Mouse (Mus musculus) neural tube, embryonic 14.5 days (tissue): ENCODE results near the gene Slc35c1. TPM values are rescaled to one million over a fixed set of nuclear protein-coding genes. Genes with fewer than 3 reads are reported as not detected.
A peak's percentile ranks its signal among the peaks of the same experiment; 100 is the strongest.

ENCODE experiments used
- ATAC-seq: fragments of 200-750 bp; cut with Nextera tagmentation; 2 replicates; pipeline ENCODE4 v1.8.0; 2017; ENCODE audit warnings: low read depth, mild to moderate bottlenecking, moderate TSS enrichment, moderate library complexity
- H3K27ac ChIP-seq: fragments of 300-500 bp; sonication (generic); 2 replicates; pipeline ENCODE4 v1.5.1; 2014; ENCODE audit warnings: low read depth, mild to moderate bottlenecking, control low read depth, low read length, moderate library complexity, mixed read lengths
- H3K27me3 ChIP-seq: fragments of 300-500 bp; sonication (generic); 2 replicates; pipeline ENCODE4 v1.6.1; 2014; ENCODE audit warnings: low read length; ENCODE audit not compliant: control insufficient read depth, insufficient read depth
- H3K36me3 ChIP-seq: fragments of 300-500 bp; sonication (generic); 2 replicates; pipeline ENCODE4 v1.6.1; 2014; ENCODE audit warnings: low read length, mixed read lengths; ENCODE audit not compliant: control insufficient read depth, insufficient read depth
- H3K4me1 ChIP-seq: fragments of 300-500 bp; sonication (generic); 2 replicates; pipeline ENCODE4 v1.6.1; 2014; ENCODE audit warnings: low read length; ENCODE audit not compliant: control insufficient read depth, insufficient read depth
- H3K4me2 ChIP-seq: fragments of 300-500 bp; sonication (generic); 2 replicates; pipeline ENCODE4 v1.6.1; 2014; ENCODE audit warnings: mild to moderate bottlenecking, low read depth, low read length, control low read depth
- H3K4me3 ChIP-seq: fragments of 300-500 bp; sonication (generic); 2 replicates; pipeline ENCODE4 v1.5.1; 2014; ENCODE audit warnings: low read depth, low read length, control low read depth, mixed read lengths
- H3K9ac ChIP-seq: fragments of 300-500 bp; sonication (generic); replicated peaks from 2 replicates; pipeline ENCODE4 v1.6.1; 2014; ENCODE audit warnings: low read depth, mild to moderate bottlenecking, control low read depth, low read length, mixed read lengths
- H3K9me3 ChIP-seq: fragments of 300-500 bp; sonication (generic); 2 replicates; pipeline ENCODE4 v1.6.1; 2016; ENCODE audit warnings: low read length; ENCODE audit not compliant: control insufficient read depth
- WGBS: fragments of 180-500 bp; shearing (Covaris S2); extraction: QIAGEN DNeasy Blood & Tissue Kit; methylation state at CpG from one replicate; pipeline ENCODE4 v1.1.7; 2014; 5-methylcytosine and 5-hydroxymethylcytosine counted together
- polyA plus RNA-seq: library from polyadenylated mRNA; unstranded; fragments of >200 nt; fragmentation: Nextera tagmentation; extraction: Ambion mirVana; gene quantifications from 2 replicates; pipeline ENCODE4 v1.2.1, GENCODE M21; 2014

Slc35c1 gene
- polyA plus RNA-seq, 1 experiment from 2014 or later = 15.5 TPM

DNA sequence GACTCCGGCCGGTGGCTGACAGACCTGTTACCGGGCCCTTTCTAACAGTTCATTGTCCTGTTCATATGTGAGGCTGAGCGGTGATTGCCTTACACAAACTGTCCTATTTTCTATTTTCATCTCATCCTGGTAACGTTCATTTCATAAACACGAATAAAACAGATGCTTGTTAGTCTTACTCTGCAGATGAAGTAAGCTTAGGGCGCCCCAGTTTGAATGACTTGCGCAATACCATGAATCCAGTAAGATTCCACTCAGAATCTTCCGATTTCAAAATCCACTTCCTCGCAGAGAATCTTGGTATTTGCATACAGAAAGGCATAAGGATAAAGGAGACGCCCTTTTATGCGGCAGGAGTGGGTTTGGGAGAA, 26.0 kb downstream of the Slc35c1 start:
- Histone ChIP-seq H3K9me3 (no peaks in the 10 kb centered on the region), H3K4me2 (peak overlapping the region; percentile 93), H3K9ac (peak overlapping the region; percentile 79), H3K27me3 (no peaks in the 10 kb centered on the region), H3K4me1 (peaks cover 32% of the 10 kb centered on the region), H3K36me3 (no peaks in the 10 kb centered on the region), H3K4me3 (peak overlapping the region; percentile 87), H3K27ac (peak overlapping the region; percentile 64)
- 8% methylated on average over 12 of the region's 12 CpGs for WGBS
- no peak for ATAC-seq

DNA sequence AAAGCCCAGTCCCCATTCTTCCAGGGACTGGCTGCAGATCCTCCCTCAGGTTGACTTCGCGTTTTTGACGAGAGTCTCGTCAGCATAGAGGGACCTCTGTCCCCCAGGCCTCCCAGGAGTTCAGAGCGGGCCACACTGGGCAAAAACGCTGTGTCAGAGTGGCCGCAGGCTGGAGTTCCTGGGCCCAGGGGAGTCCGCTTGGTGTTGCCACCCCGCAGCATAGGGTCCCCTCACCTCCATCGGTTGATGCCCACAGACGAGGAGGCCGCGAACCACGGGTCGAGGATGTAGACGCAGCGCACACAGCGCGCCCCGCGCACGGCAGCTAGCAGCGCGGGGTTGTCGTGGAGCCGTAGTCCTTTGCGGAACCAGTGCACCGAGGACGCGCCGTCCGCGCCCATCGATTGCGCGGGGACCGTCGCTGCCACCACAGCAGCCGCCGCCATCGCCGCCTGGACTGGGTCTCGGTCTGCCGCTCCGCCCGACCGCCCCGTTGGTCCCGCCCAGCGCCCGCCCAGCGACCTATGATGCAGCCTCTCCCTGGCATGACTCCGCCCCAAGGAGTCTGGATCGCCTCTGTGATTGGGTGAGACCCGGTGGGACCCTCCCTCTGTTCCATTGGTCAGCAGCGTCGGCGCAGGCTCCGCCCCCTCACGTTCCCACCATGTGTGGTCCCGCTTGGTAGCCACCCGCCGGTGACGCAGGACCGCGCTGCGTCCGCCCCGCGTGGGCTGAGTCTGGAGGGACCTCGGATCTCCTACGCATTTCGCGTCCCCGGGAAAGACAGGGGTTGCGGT, 26.6 kb downstream of the Slc35c1 start, which contains the start of gene Cry2:
Cry2 (minus strand) TSS at position 466 of the 797 bp plus-strand sequence.
- Histone ChIP-seq H3K36me3 (no peaks in the 10 kb centered on the region), H3K4me1 (peaks cover 32% of the 10 kb centered on the region), H3K4me2 (peak within 1 kb of the TSS; percentile 93), H3K27ac (peak within 1 kb of the TSS; percentile 64), H3K9ac (peak within 1 kb of the TSS; percentile 79), H3K27me3 (no peaks in the 10 kb centered on the region), H3K4me3 (peak within 1 kb of the TSS; percentile 87), H3K9me3 (no peaks in the 10 kb centered on the region)
- ATAC-seq = peak; percentile 97
- under 1% methylated on average over 70 of the region's 76 CpGs for WGBS

DNA sequence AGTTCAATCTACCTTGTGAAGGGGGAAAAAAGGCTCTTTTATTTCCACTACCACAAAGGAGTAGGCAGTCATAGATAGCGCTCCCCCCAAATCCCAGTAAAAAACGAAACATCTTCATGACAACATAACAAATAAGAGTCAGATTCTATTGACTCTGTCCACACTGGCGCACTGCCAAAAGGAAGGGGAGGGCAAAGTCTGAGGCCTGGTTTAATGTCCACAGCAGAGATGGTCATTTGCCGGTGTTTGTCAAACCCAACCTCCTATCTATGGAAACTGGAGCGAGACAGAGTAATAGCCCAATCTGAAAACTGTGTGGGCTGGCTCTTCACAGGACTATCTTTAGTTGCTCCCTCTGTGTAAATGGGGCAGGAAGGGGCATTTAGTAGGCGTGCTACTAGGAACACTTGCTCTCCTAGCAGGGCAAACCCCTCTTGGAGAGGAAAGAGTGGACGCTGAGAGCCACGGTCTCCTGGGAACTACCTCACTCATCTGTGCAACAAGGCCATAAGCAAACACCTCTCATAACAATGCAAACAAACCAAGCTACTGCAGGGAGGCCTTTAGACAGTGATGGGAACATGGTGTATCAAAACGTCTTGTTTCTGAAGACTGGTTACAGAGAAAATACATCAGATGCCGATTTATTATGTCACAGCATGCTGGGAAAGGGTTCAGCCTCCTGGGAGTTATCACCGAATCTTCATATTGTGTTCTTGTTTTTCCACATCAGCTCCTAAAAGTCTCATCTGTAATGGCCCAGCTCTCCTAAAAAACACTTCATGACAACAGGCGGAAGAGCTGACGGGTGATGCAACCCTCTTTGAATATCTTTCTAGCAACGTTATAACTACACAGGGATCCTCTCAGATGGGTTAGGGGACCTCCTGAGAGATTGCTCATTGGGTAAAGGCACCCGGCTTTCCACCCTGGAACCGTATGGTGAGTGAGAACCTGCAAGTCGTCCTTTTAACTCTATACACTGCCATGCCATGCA, 27.7 kb downstream of the Slc35c1 start:
- no peak for ATAC-seq
- Histone ChIP-seq H3K27ac (peak overlapping the region; percentile 82), H3K27me3 (no peaks in the 10 kb centered on the region), H3K4me2 (peak overlapping the region; percentile 93), H3K9me3 (no peaks in the 10 kb centered on the region), H3K4me1 (peaks cover 41% of the 10 kb centered on the region), H3K36me3 (no peaks in the 10 kb centered on the region), H3K9ac (peak overlapping the region; percentile 79), H3K4me3 (peak overlapping the region; percentile 87)
- 33% methylated on average over 17 of the region's 17 CpGs for WGBS

DNA sequence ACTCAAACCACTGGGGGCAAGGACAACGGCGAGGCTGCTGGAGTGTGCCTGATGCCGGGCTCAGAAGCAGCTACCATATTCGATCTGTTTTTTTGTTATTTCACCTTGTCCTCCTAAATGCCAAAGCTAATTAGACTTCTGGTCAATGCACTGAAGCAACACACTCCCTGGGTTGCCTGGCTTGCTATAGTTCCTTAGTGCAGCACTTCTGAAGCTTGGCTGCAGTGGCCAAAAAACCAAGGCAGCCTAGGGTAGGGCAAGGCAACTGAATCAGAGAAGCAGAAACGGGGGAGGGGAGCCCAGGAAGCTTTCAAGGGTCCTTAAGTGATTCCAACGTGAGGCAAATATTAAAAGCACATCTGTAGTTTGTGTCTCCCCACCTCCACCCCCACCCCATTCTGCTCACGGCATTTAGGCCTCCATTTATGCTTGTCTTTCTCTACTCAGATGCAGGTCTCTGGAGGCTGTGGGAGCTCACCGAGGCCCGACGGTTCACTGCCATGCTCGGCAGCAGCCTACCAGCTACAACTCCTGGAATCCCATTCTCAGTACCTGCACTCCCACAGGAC, 28.6 kb downstream of the Slc35c1 start:
- Histone ChIP-seq H3K4me2 (peak overlapping the region; percentile 93), H3K9me3 (no peaks in the 10 kb centered on the region), H3K4me3 (peak overlapping the region; percentile 87), H3K4me1 (peaks cover 41% of the 10 kb centered on the region), H3K36me3 (no peaks in the 10 kb centered on the region), H3K27me3 (no peaks in the 10 kb centered on the region), H3K9ac (peak overlapping the region; percentile 79), H3K27ac (peak overlapping the region; percentile 82)
- WGBS = 23% methylated on average over 11 of the region's 11 CpGs
- ATAC-seq = no peak

DNA sequence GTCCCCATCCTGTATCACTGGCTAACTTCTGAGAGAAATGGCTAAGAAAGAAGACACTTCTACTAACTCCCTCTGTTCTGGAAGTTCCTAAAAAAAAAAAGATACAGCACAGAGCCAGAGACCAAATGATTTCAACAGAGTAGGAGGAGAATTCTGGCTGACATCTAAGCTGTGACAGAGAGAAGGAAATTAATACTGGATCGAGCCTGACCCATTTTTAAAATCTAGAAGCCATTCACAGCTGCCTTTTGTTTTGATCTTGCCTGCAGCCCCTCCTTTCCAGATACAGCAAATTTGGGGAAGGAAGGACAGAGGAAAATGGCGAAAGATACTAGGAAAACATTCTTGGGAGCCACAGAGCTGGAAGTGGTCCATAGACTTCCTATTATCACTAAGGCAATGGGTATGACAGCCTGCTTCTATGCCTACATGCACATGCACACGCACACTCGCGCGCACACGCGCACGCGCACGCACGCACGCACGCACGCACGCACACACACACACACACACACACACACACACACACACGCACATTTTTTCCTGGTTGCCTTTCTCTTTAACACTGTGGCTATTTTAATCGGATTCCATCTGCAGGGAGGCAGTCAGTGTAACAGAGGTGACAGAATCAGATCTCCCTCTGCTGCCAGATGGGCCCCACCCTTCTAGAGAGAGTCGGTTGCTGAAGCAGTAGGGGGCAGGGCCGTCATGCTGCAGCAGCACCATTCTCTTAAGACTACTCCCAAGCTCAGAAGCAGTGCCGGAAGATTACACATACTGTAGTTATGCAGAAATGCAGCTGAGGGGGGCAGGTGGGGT, 29.4 kb downstream of the Slc35c1 start:
- Histone ChIP-seq H3K9me3 (no peaks in the 10 kb centered on the region), H3K4me3 (peak overlapping the region; percentile 87), H3K36me3 (no peaks in the 10 kb centered on the region), H3K4me2 (peak overlapping the region; percentile 93), H3K27ac (peak overlapping the region; percentile 82), H3K9ac (peak overlapping the region; percentile 79), H3K27me3 (no peaks in the 10 kb centered on the region), H3K4me1 (peaks cover 44% of the 10 kb centered on the region)
- ATAC-seq = peak; percentile 15; the same call in 1 of the 2 replicates
- 66% methylated on average over 20 of the region's 21 CpGs for WGBS

DNA sequence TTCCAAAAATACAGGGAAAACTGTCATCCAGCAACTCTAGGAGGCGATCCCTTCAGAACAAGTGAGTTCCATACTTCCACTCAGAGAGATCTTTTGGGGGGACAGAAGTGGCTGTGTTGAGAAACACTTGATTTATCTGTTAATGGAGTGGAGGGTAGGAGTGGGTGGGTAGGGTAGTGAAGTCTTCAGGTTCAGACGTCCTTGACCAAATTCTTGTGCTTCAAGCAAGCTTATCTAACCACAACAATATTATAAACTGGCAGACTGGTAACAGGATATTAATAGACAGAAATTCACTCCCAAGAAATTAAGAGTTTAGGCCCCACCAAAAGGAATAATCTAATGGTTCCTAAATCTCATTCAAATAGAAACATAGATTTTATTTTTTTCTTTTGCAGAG, 30.2 kb downstream of the Slc35c1 start:
- no peak overlapping the region for H3K4me3 ChIP-seq
- H3K27me3 ChIP-seq = no peaks in the 10 kb centered on the region
- WGBS = 90% methylated on average over 2 of the region's 2 CpGs
- 0 out of 2 replicates have a peak overlapping the region, but pooled peaks have one; percentile 16 for H3K9ac ChIP-seq
- H3K9me3 ChIP-seq = no peaks in the 10 kb centered on the region
- peaks cover 44% of the 10 kb centered on the region for H3K4me1 ChIP-seq
- no peaks in the 10 kb centered on the region for H3K36me3 ChIP-seq
- ATAC-seq = no peak
- H3K4me2 ChIP-seq = 0 out of 2 replicates have a peak overlapping the region, but pooled peaks have one; percentile 93
- no peak overlapping the region for H3K27ac ChIP-seq

DNA sequence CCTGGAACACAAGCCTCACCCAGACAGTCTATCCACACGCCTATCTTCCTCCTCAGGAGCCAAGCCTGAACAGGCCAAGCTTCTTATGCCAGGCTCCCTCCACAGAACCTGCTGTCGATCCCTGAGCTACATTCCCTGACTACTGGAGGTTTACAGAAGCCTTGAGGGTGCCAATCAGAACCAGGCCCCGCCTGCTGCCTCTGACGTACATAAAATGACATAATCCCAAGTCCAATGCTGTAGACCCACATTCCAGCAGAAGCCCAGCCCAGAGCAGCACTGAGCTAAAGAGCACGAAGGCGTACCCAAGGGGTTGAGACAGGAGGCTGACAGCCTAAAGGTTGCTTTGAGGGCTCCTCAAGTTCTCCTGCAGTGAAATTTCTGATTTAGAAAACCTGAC, 32.5 kb downstream of the Slc35c1 start:
- Histone ChIP-seq H3K4me2 (no peak overlapping the region), H3K4me1 (peaks cover 46% of the 10 kb centered on the region), H3K9me3 (no peaks in the 10 kb centered on the region), H3K4me3 (no peak overlapping the region), H3K9ac (no peak overlapping the region), H3K36me3 (peaks cover 10% of the 10 kb centered on the region; the same call in 1 of the 2 replicates), H3K27me3 (no peaks in the 10 kb centered on the region), H3K27ac (no peak overlapping the region)
- WGBS = 68% methylated on average over 6 of the region's 6 CpGs
- no peak for ATAC-seq

DNA sequence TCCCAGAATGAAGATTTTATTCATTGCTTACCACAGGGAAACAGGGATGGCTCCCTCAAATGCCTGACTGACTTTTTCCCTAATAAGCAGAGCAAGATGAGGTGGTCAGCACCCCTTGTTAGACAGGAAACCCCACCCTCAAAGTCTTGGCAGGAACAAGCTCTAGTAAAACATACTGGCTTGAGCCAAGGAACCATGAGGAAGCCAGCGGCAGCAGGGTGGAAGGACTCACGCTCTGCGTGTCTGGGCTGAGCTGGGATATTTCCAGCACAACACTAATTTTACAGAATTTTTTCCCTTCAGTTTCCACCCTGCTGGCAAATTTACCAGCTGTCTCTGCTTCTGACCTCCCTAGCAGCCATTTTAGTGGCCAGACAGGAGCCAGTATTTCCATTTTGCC, 33.9 kb downstream of the Slc35c1 start:
- Histone ChIP-seq H3K4me1 (peaks cover 31% of the 10 kb centered on the region), H3K27ac (no peak overlapping the region), H3K27me3 (no peaks in the 10 kb centered on the region), H3K36me3 (peaks cover 17% of the 10 kb centered on the region), H3K4me2 (0 out of 2 replicates have a peak overlapping the region, but pooled peaks have one; percentile 6), H3K4me3 (no peak overlapping the region), H3K9me3 (no peaks in the 10 kb centered on the region), H3K9ac (no peak overlapping the region)
- ATAC-seq = no peak
- WGBS = 76% methylated on average over 3 of the region's 3 CpGs
